Mouse (Mus musculus) kidney, adult 2 months (tissue): ENCODE data around the gene Vars. TPM values are rescaled to one million over a fixed set of nuclear protein-coding genes. Genes with fewer than 3 reads are reported as not detected.
"Not testable (repeated sequence)": the region's sequence is repeated elsewhere in the genome, so short reads cannot be mapped to it uniquely, and the experiment has no call there.

Source experiments
- DNase-seq: peaks from one replicate; pipeline ENCODE4 v3.0.0; 2021
- H3K27ac ChIP-seq: fragments of 200-500 bp; 2 replicates; pipeline ENCODE4 v1.5.1; 2012; ENCODE audit warnings: low read depth, low read length, control low read depth, inconsistent platforms; ENCODE audit not compliant: insufficient read depth
- H3K27me3 ChIP-seq: fragments of 200-500 bp; replicated peaks from 2 replicates; pipeline ENCODE4 v1.6.1; 2012; ENCODE audit warnings: mild to moderate bottlenecking, moderate library complexity, low read length, inconsistent platforms; ENCODE audit not compliant: control insufficient read depth, insufficient read depth
- H3K36me3 ChIP-seq: fragments of 200-500 bp; 2 replicates; pipeline ENCODE4 v1.6.1; 2012; ENCODE audit warnings: mild to moderate bottlenecking, moderate library complexity, low read length, inconsistent platforms; ENCODE audit not compliant: control insufficient read depth, insufficient read depth
- H3K4me1 ChIP-seq: fragments of 200-500 bp; 2 replicates; pipeline ENCODE4 v1.6.1; 2011; ENCODE audit warnings: low read length; ENCODE audit not compliant: control insufficient read depth, insufficient read depth
- H3K4me3 ChIP-seq: fragments of 200-500 bp; 2 replicates; pipeline ENCODE4 v1.5.1; 2011; ENCODE audit warnings: mild to moderate bottlenecking, low read depth, low read length, control low read depth; ENCODE audit not compliant: insufficient read depth
- CTCF ChIP-seq: fragments of 200-500 bp; conservative IDR thresholded peaks from 2 replicates; pipeline ENCODE4 v1.5.1; 2011; ENCODE audit warnings: low read depth, mild to moderate bottlenecking, control low read depth, low read length, moderate library complexity, mixed read lengths; ENCODE audit not compliant: insufficient read depth, insufficient read length
- POLR2A ChIP-seq: fragments of 200-500 bp; IDR thresholded peaks from one replicate; pipeline ENCODE4 v1.6.1; 2011; ENCODE audit warnings: low read depth, low read length, control low read depth
- WGBS: fragments of 180-500 bp; shearing (Covaris S2); methylation state at CpG from one replicate; pipeline ENCODE4 v1.1.7; 2018; 5-methylcytosine and 5-hydroxymethylcytosine counted together
- polyA plus RNA-seq: library from polyadenylated mRNA; depleted of rRNA; stranded (reverse); fragments of >200 nt; gene quantifications from 2 replicates; pipeline ENCODE4 v1.2.3, GENCODE M21; 2012

The Vars gene
- polyA plus RNA-seq, 1 experiment = 52.5 TPM

GRCm38 (mm10) chr17:34955884-34956283, 44.9 kb upstream of the Vars start:
- Histone ChIP-seq H3K4me3 (no peak overlapping the region), H3K27ac (no peak overlapping the region), H3K4me1 (peaks cover 8% of the 10 kb centered on the region; the same call in 1 of the 2 replicates), H3K36me3 (no peaks in the 10 kb centered on the region), H3K27me3 (no peaks in the 10 kb centered on the region)
- DNase-seq = no peak
- no peak for TF ChIP-seq POLR2A
- TF ChIP-seq CTCF = no peak
- 82% methylated on average over 3 of the region's 3 CpGs for WGBS

DNA sequence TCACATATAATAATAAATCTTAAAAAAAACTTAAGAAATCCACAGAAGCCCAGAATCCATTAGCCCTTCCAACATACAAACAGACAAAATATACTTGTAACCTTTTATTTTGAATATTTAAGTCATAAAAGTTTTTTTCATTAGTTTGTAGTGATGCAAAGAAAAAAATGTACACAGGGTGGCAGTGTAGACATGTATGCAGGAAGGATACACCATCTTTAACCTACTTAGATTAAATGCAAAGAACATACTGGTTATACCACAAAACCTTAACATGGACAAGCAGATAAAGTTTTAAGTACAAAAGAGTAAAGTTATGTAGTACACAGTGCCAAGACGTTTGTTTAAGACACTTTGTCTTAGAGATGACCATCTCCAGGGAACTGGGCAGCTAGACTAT, 44.4 kb upstream of the Vars start:
- TF ChIP-seq CTCF = no peak
- no peak for TF ChIP-seq POLR2A
- Histone ChIP-seq H3K27me3 (no peaks in the 10 kb centered on the region), H3K27ac (no peak overlapping the region), H3K36me3 (no peaks in the 10 kb centered on the region), H3K4me3 (no peak overlapping the region), H3K4me1 (peaks cover 8% of the 10 kb centered on the region; the same call in 1 of the 2 replicates)
- DNase-seq = no peak
- 34% methylated on average over 1 of the region's 1 CpGs for WGBS

GRCm38 (mm10) chr17:34957291-34957690, 43.5 kb upstream of the Vars start:
- not testable (repeated sequence) for H3K27ac ChIP-seq, DNase-seq, H3K27me3 ChIP-seq, H3K36me3 ChIP-seq, H3K4me1 ChIP-seq
- peak overlapping the region; percentile 44; the same call in 1 of the 2 replicates for H3K4me3 ChIP-seq
- 22% methylated on average over 39 of the region's 40 CpGs for WGBS

DNA sequence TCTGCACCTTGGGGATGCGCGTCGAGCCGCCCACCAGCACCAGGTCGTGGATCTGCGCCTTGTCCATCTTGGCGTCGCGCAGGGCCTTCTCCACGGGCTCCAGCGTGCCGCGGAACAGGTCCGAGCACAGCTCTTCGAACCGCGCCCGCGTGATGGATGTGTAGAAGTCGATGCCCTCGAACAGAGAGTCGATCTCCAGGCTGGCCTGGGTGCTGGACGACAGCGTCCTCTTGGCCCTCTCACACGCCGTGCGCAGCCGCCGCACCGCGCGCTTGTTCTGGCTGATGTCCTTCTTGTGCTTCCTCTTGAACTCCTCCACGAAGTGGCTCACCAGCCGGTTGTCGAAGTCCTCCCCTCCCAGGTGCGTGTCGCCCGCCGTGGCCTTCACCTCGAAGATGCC, 42.8 kb upstream of the Vars start:
- not testable (repeated sequence) for DNase-seq, H3K4me1 ChIP-seq, H3K4me3 ChIP-seq, H3K27ac ChIP-seq, H3K36me3 ChIP-seq, H3K27me3 ChIP-seq
- WGBS = 37% methylated on average over 32 of the region's 40 CpGs

GRCm38 (mm10) chr17:34958734-34959129, 42.1 kb upstream of the Vars start:
- not testable (repeated sequence) for H3K4me1 ChIP-seq, H3K27ac ChIP-seq, DNase-seq, H3K27me3 ChIP-seq, H3K36me3 ChIP-seq
- under 1% methylated on average over 27 of the region's 47 CpGs for WGBS
- peak overlapping the region; percentile 50 for H3K4me3 ChIP-seq

GRCm38 (mm10) chr17:34959130-34959778, 41.5 kb upstream of the Vars start, which contains the start of gene Hspa1b:
TSS of gene Hspa1b (minus strand) at chr17:34959238.
- H3K27me3 ChIP-seq, H3K36me3 ChIP-seq, H3K4me1 ChIP-seq: not testable (repeated sequence)
- H3K27ac ChIP-seq = peak within 1 kb of the TSS; percentile 98
- WGBS = under 1% methylated on average over 29 of the region's 32 CpGs
- peak; percentile 96 for DNase-seq
- H3K4me3 ChIP-seq = peak within 1 kb of the TSS; percentile 68
- peak; percentile 51 for TF ChIP-seq POLR2A

DNA sequence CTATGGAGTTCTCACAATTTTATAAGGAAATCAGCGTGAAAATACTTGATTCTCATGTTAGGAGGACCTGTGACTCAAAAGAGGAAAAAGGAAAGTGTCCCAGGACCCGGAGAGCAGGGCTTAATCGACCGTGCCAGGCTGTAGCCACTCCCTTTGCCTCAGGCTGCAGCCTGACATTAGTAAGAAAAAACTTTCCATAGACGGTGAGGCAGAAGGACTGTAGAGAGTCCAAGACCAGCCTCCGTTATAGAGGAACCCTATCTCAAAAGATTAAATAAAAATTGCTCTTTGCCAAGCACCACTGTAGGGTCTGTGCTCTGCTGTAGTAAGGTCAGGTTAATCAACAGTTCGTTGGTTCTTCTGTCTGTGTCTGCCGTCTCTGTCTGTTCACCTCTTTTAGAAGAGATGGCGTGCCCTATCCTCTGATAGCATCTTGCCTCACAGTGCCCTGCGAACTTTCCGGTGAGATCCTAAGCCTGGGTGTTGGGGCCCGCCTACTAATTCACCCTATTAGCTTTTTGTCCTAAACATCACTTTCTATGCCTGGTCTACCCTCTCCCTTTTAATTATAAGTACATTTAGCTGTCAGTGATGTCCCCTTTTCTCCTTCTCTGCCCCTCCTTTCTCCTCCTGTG, 40.8 kb upstream of the Vars start:
- H3K4me3 ChIP-seq = peak overlapping the region; percentile 24
- peak; percentile 84 for DNase-seq

More for the DNA sequence above, 40.8 kb upstream of the Vars start:
- Histone ChIP-seq H3K36me3 (no peaks in the 10 kb centered on the region), H3K27me3 (no peaks in the 10 kb centered on the region), H3K27ac (peak overlapping the region; percentile 98), H3K4me1 (peaks cover 6% of the 10 kb centered on the region; the same call in 1 of the 2 replicates)
- 7% methylated on average over 12 of the region's 12 CpGs for WGBS
- TF ChIP-seq CTCF (no peak), POLR2A (no peak)
